Mouse (Mus musculus): ENCODE measurements around the gene Sdk2. TPM values are rescaled to one million over a fixed set of nuclear protein-coding genes. Genes with fewer than 3 reads are reported as not detected.
A peak's percentile ranks its signal among the peaks of the same experiment; 100 is the strongest.

The Sdk2 gene
- total and polyA plus RNA-seq, 3 experiments, result 0.22 TPM; not detected in 2

- Histone ChIP-seq H3K9me3 (replicated peaks) (peaks cover 7% of the 10 kb centered on the region), H3K36me3 (replicated peaks) (peaks cover 91% of the 10 kb centered on the region), H3K4me1 (ENCODE audit: insufficient read depth, low read depth, low read length) (peaks cover 42% of the 10 kb centered on the region), H3K4me3 (ENCODE audit: low read depth, low read length) (no peak overlapping the region), H3K27me3 (ENCODE audit: insufficient read depth, low read length) (no peaks in the 10 kb centered on the region)
- DNase-seq (ENCODE audit: low spot score) (no peak), ATAC-seq (ENCODE audit: extremely low read depth, insufficient number of reproducible peaks, low FRiP score, poor library complexity, severe bottlenecking) (no peak)
- no peak for TF ChIP-seq POLR2AphosphoS5 (IDR thresholded peaks at IDR 0.05; ENCODE audit: insufficient replicate concordance, low read depth, low read length)
- no peak for TF ChIP-seq TAL1 (conservative IDR thresholded peaks at IDR 0.05; ENCODE audit: low read depth, low read length)
- no peak for TF ChIP-seq GATA2 (IDR thresholded peaks at IDR 0.05; ENCODE audit: borderline replicate concordance, low read depth, low read length)
- no peak for TF ChIP-seq GATA1 (IDR thresholded peaks at IDR 0.05; ENCODE audit: borderline replicate concordance, low read length)
- no peak for TF ChIP-seq CTCF (IDR thresholded peaks at IDR 0.05; ENCODE audit: low read depth, low read length)
These were observed 326.7 kb downstream of the Sdk2 start for GRCm38 (mm10) chr11:113740100-113740499.

- Histone ChIP-seq H3K4me3 (ENCODE audit: low read depth, low read length) (no peak overlapping the region), H3K36me3 (replicated peaks) (peaks cover 93% of the 10 kb centered on the region), H3K9me3 (replicated peaks) (peaks cover 7% of the 10 kb centered on the region), H3K27me3 (ENCODE audit: insufficient read depth, low read length) (no peaks in the 10 kb centered on the region), H3K4me1 (ENCODE audit: insufficient read depth, low read depth, low read length) (peaks cover 51% of the 10 kb centered on the region)
- no peak for TF ChIP-seq TAL1 (conservative IDR thresholded peaks at IDR 0.05; ENCODE audit: low read depth, low read length)
- DNase-seq (ENCODE audit: low spot score) (no peak), ATAC-seq (ENCODE audit: extremely low read depth, insufficient number of reproducible peaks, low FRiP score, poor library complexity, severe bottlenecking) (no peak)
These were observed 327.6 kb downstream of the Sdk2 start for GRCm38 (mm10) chr11:113739213-113739612.

DNA sequence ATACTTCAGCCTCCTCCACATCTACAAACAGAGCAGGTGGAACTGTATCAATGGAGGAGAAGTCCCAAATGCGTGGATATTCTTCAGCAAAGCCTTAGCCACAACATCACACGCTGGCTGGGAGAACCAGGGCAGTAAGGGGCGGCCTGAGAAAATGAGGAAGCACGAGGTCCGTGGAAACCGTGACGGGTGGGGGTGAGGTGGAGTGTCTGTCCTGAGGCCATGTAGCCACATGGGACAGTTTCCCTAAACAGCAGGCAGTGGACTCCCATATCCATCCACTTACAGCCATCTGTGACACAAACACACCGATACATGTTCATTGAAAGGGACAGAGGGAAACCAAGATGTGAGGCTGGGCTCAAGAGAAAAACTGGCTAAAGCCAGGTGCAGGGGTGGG is 328.9 kb downstream of the Sdk2 start:
- no peaks in the 10 kb centered on the region for H3K27me3 ChIP-seq (ENCODE audit: insufficient read depth, low read length)
- H3K4me3 ChIP-seq (ENCODE audit: low read depth, low read length), result peak overlapping the region; percentile 44; the same call in 1 of the 2 replicates
- no peak for TF ChIP-seq GATA1 (IDR thresholded peaks at IDR 0.05; ENCODE audit: borderline replicate concordance, low read length)
- TF ChIP-seq CTCF (IDR thresholded peaks at IDR 0.05; ENCODE audit: low read depth, low read length), result no peak
- no peak for TF ChIP-seq TAL1 (conservative IDR thresholded peaks at IDR 0.05; ENCODE audit: low read depth, low read length)
- TF ChIP-seq POLR2AphosphoS5 (IDR thresholded peaks at IDR 0.05; ENCODE audit: insufficient replicate concordance, low read depth, low read length), result no peak
- peak; percentile 35 for DNase-seq (ENCODE audit: low spot score)
- ATAC-seq (ENCODE audit: extremely low read depth, insufficient number of reproducible peaks, low FRiP score, poor library complexity, severe bottlenecking), result peak; percentile 37
- H3K4me1 ChIP-seq (ENCODE audit: insufficient read depth, low read depth, low read length), result peaks cover 64% of the 10 kb centered on the region
- H3K36me3 ChIP-seq (replicated peaks), result peaks cover 94% of the 10 kb centered on the region
- peaks cover 1% of the 10 kb centered on the region; the same call in 1 of the 2 replicates for H3K9me3 ChIP-seq (replicated peaks)

DNA sequence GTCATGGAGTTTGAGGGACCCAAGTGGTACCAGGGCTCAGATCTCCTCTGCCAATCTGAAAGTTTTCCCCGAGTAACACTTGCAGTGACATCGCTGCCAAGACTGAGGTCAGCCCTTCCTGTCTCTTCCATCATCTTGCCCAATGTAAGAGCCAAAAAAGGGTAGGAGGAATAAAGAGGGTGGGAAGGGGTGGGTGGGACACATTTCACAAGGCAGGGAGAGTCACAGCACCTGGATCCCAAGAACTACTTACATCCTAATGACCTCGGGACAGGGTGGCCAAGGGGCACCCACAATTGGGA is 329.3 kb downstream of the Sdk2 start:
- no peak for DNase-seq (ENCODE audit: low spot score)
- TF ChIP-seq GATA2 (IDR thresholded peaks at IDR 0.05; ENCODE audit: borderline replicate concordance, low read depth, low read length) (no peak), TAL1 (conservative IDR thresholded peaks at IDR 0.05; ENCODE audit: low read depth, low read length) (no peak)
- Histone ChIP-seq H3K9me3 (replicated peaks) (no peaks in the 10 kb centered on the region), H3K27me3 (ENCODE audit: insufficient read depth, low read length) (no peaks in the 10 kb centered on the region), H3K4me3 (ENCODE audit: low read depth, low read length) (peak overlapping the region; percentile 44; the same call in 1 of the 2 replicates), H3K36me3 (replicated peaks) (peaks cover 94% of the 10 kb centered on the region), H3K4me1 (ENCODE audit: insufficient read depth, low read depth, low read length) (peaks cover 68% of the 10 kb centered on the region)
- no peak for ATAC-seq (ENCODE audit: extremely low read depth, insufficient number of reproducible peaks, low FRiP score, poor library complexity, severe bottlenecking)

- H3K4me1 ChIP-seq (ENCODE audit: insufficient read depth, low read depth, low read length), result peaks cover 71% of the 10 kb centered on the region
- H3K4me3 ChIP-seq (ENCODE audit: low read depth, low read length), result no peak overlapping the region
These were observed 329.8 kb downstream of the Sdk2 start for GRCm38 (mm10) chr11:113736848-113737552.

GRCm38 (mm10) chr11:113735151-113735550 is 331.7 kb downstream of the Sdk2 start:
- Histone ChIP-seq H3K4me1 (ENCODE audit: insufficient read depth, low read depth, low read length) (peaks cover 78% of the 10 kb centered on the region), H3K27me3 (ENCODE audit: insufficient read depth, low read length) (no peaks in the 10 kb centered on the region), H3K4me3 (ENCODE audit: low read depth, low read length) (no peak overlapping the region), H3K9me3 (replicated peaks) (no peaks in the 10 kb centered on the region), H3K36me3 (replicated peaks) (peaks cover 92% of the 10 kb centered on the region)
- TF ChIP-seq CTCF (IDR thresholded peaks at IDR 0.05; ENCODE audit: low read depth, low read length), result no peak
- ATAC-seq (ENCODE audit: extremely low read depth, insufficient number of reproducible peaks, low FRiP score, poor library complexity, severe bottlenecking) (no peak), DNase-seq (ENCODE audit: low spot score) (no peak)

More at GRCm38 (mm10) chr11:113736848-113737552, 329.8 kb downstream of the Sdk2 start:
- TF ChIP-seq POLR2AphosphoS5 (IDR thresholded peaks at IDR 0.05; ENCODE audit: insufficient replicate concordance, low read depth, low read length), result no peak
- TF ChIP-seq GATA2 (IDR thresholded peaks at IDR 0.05; ENCODE audit: borderline replicate concordance, low read depth, low read length), result no peak
- no peak for TF ChIP-seq CTCF (IDR thresholded peaks at IDR 0.05; ENCODE audit: low read depth, low read length)
- TF ChIP-seq TAL1 (conservative IDR thresholded peaks at IDR 0.05; ENCODE audit: low read depth, low read length), result no peak
- no peak for TF ChIP-seq GATA1 (IDR thresholded peaks at IDR 0.05; ENCODE audit: borderline replicate concordance, low read length)
- Histone ChIP-seq H3K36me3 (replicated peaks) (peaks cover 94% of the 10 kb centered on the region), H3K27me3 (ENCODE audit: insufficient read depth, low read length) (no peaks in the 10 kb centered on the region), H3K9me3 (replicated peaks) (no peaks in the 10 kb centered on the region)
- ATAC-seq (ENCODE audit: extremely low read depth, insufficient number of reproducible peaks, low FRiP score, poor library complexity, severe bottlenecking) (no peak), DNase-seq (ENCODE audit: low spot score) (no peak)

Data from G1E (cell line).